Mouse (Mus musculus): ENCODE data around the gene Mstn.

Mstn gene

GRCm38 (mm10) chr1:53110561-53110960, 49.1 kb downstream of the Mstn start:
- no peak for DNase-seq (ENCODE audit: low read depth, low spot score)
